Mouse (Mus musculus) frontal cortex, adult 2 months (tissue): ENCODE data around the gene Aacs. TPM values are rescaled to one million over a fixed set of nuclear protein-coding genes. Genes with fewer than 3 reads are reported as not detected.

ENCODE experiments used
- DNase-seq, 2 experiments: peaks; one replicate each; pipeline ENCODE4 v3.0.0; 2022; ENCODE audit warnings: low spot score in 1 of 2; ENCODE audit errors: extremely low spot score in 1 of 2
- polyA plus RNA-seq: library from polyadenylated mRNA; depleted of rRNA; stranded (reverse); fragments of >200 nt; gene quantifications from 2 replicates; pipeline ENCODE4 v1.2.3, GENCODE M21; 2012; rRNA removed

The Aacs gene
- polyA plus RNA-seq, 1 experiment = 43.4 TPM

- DNase-seq = peak; percentile 49 to 67
Observed at GRCm38 (mm10) chr5:125531634-125532033, 56.0 kb downstream of the Aacs start, which contains the start of gene Tmem132b. Gene Tmem132b, plus strand, starts transcription at chr5:125531774.

- peak in 1 of 2 experiments; percentile 66 for DNase-seq
Observed at GRCm38 (mm10) chr5:125532191-125532544, 56.6 kb downstream of the Aacs start.

DNA sequence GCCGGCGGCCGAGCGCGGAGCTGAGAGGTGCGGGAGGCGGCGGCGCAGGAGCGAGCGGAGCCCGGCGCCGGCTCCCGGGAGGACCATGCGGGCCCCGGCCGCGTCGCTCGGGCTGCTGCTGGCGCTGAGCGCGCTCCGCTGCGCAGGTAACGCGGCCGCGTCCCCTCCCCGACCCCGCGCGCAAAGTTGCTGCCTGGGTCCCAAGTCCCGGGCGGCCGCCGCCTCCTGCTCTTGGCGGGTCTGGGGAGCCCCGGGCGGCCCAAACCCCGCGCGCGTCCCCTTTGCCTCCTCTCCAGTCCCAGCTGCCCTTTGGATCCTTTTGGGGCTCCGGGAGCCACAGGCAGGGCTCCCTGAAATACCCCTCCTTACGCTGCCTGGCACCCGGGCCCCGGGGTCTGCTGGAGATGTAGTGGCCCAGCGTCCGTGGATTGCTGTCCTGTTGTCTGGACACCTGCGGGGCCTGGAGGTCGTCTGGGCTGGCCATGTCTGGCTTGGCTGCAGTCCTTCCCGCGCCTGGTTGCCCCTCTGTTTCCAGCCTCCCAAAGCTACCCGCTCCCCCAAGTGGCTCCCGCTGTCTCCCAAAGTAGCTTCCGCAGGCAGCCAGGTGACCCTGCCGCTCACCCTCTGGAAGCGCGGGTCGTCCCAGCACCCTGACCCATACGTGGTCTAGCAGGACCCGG is 57.1 kb downstream of the Aacs start:
- no peak for DNase-seq

DNA sequence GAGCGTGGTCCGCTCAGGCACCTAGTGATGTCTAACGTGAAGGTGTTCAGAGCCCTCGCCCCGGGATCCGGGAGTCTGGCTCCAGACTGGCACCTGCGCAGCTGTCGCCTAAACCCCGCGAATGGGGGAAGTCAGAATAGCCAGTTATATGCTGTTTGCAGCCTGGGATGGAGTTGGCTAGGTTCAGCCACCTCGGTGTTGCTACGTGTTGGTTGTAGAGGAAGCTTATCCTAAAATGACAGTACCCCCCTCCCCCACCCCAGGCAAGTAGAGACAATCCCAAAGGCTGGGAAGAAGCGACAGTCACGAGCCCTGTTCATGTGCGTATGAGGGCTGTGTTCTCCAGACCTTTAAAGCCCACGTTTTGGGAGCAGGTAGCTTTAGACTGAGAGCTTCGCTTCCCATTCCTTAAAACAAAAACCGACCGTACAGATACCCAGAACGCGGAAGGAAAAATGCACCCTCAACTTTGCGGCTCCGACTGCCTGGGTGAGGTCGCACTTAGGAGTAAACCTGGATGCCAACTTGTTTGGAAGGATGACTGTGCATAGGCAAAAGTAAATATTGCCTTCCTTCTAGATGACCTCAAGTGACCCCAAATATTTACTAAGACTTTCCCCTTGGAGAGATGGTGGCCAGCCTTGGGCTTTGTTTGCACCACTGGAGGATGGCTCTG is 57.7 kb downstream of the Aacs start:
- DNase-seq = peak in 1 of 2 experiments; percentile 66

- DNase-seq = peak in 1 of 2 experiments; percentile 52
Observed at GRCm38 (mm10) chr5:125534168-125534610, 58.6 kb downstream of the Aacs start.

GRCm38 (mm10) chr5:125534611-125535324 is 59.2 kb downstream of the Aacs start:
- peak; percentile 57 to 89 for DNase-seq

GRCm38 (mm10) chr5:125545090-125545489 is 69.5 kb downstream of the Aacs start:
- no peak for DNase-seq

GRCm38 (mm10) chr5:125546293-125546692 is 70.7 kb downstream of the Aacs start:
- DNase-seq = no peak

- no peak for DNase-seq
Observed at GRCm38 (mm10) chr5:125549750-125550489, 74.3 kb downstream of the Aacs start.

GRCm38 (mm10) chr5:125555732-125556131 is 80.1 kb downstream of the Aacs start:
- no peak for DNase-seq

DNA sequence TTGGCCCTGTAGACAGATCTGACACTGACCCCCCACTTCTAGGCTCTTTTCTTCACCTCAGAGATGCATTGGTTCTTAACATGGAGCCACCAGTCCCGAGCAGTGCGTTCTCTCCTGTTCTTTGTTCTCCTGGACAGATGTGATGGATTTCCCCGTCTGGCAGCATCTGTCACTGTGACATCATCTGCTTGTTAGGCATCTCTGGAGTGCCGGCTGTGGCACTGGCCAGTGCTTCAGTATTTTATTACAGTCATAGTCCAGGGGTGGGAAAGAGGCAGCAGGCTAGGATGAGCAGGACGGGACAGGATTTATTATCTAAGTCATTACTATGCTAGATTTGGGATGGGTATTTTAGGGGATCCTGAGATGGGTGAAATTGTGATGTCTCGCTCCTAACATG is 87.9 kb downstream of the Aacs start:
- no peak for DNase-seq

DNA sequence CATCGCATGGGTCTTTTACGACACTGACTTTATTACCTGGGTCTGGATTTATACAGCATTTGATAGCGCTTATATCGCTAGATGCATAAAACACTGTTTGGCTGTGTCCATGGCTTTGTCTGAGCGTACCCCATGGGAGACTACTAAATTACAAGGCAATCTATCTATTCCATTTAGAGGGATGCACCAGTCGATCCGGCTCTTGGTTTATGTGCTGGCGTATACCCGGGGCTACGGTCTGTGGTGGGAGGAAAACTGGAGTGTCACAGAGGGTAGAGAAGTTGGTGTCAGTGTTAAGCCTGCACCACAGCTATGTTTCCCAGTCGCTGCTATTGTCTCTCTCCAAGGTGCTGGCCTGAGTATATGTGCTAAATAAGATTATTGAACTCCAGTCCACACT is 90.1 kb downstream of the Aacs start:
- DNase-seq = no peak

Other genes with a start within 250 kb of the Aacs start
- 34.1 and 37.7 TPM in 2 replicates for gene Scarb1, start 134.7 kb upstream of the Aacs start, polyA plus RNA-seq
- gene Gm10382, start 86.5 kb upstream of the Aacs start, polyA plus RNA-seq = 0.22 and 0.40 TPM in 2 replicates
- 699 and 744 TPM in 2 replicates for gene Ubc, start 85.6 kb upstream of the Aacs start, polyA plus RNA-seq
- 12.4 and 17.2 TPM in 2 replicates for gene Dhx37, start 41.7 kb upstream of the Aacs start, polyA plus RNA-seq
- gene Bri3bp, start 34.2 kb upstream of the Aacs start, polyA plus RNA-seq = 31.6 and 34.1 TPM in 2 replicates
- 22.7 and 26.8 TPM in 2 replicates for gene Tmem132b, start 56.0 kb downstream of the Aacs start, polyA plus RNA-seq